Mouse (Mus musculus) lung, adult 2 months (tissue): ENCODE data around the gene Cdh22.

ENCODE experiments used
- CTCF ChIP-seq: fragments of 200-500 bp; IDR thresholded peaks from 2 replicates; pipeline ENCODE4 v1.5.1; 2011; ENCODE audit warnings: mild to moderate bottlenecking, low read length, control low read depth; ENCODE audit not compliant: insufficient read depth
- POLR2A ChIP-seq: fragments of 200-500 bp; IDR thresholded peaks from 2 replicates; pipeline ENCODE4 v1.6.1; 2011; ENCODE audit warnings: low read depth, mild to moderate bottlenecking, control low read depth, low read length, borderline replicate concordance; ENCODE audit errors: extremely low read depth

GRCm38 (mm10) chr2:165089470-165089869, 145.2 kb downstream of the Cdh22 start:
- TF ChIP-seq CTCF: no peak
- TF ChIP-seq POLR2A: no peak
